Mouse (Mus musculus): ENCODE data around the gene Fam72a.

GRCm38 (mm10) chr1:131514197-131514596 lies 13.5 kb upstream of the Fam72a start:
- no peak for TF ChIP-seq POLR2A (IDR thresholded peaks at IDR 0.05; ENCODE audit: low read depth, low read length)
- no peak for TF ChIP-seq CTCF (IDR thresholded peaks at IDR 0.05; ENCODE audit: extremely low read depth, insufficient read length, insufficient replicate concordance, low read depth, low read length)

All from small intestine, adult 2 months (tissue).